Mouse (Mus musculus): Measurements from ENCODE around the gene Rxrg.
A peak's percentile ranks its signal among the peaks of the same experiment; 100 is the strongest.

Rxrg gene

DNA sequence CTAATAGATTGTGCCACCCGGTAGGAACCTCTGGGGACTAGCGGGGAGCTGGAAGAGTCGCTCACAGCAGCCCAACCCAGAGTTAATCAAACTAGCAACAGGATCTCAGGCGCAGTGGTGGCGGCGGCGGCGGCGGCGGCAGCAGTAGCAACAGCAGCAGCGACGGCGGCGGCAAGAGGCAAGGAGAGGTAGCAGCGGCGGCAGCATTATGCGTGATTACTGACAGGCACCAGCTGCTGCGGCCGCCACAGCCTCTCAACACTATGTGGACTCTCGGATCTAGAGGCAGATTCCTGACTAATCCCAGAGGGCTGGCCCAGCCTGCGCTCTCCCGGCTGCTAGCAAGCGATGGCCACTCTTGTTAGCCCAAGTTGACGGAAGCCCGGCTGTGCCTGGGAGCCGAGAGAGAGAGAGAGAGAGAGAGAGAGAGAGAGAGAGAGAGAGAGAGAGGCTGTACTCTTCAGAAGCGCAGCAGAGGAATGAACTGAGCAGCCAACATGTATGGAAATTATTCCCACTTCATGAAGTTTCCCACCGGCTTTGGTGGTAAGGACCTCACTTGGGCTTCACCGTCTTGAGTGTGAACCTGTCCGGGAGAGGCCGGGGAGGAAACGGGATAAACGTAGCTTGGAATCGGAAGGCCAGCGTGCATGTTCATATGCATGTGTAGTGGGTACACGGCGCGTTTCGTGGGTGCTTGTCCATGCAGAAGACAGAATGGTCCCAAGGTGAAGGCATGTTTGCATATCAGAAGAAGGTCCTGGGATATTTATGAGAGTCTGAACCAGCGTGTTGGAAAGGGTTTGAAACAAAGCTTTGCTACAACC, at the start of gene Rxrg:
Gene Rxrg (plus strand): TSS at position 130 of the 827 bp plus-strand sequence.
- DNase-seq = no peak

DNA sequence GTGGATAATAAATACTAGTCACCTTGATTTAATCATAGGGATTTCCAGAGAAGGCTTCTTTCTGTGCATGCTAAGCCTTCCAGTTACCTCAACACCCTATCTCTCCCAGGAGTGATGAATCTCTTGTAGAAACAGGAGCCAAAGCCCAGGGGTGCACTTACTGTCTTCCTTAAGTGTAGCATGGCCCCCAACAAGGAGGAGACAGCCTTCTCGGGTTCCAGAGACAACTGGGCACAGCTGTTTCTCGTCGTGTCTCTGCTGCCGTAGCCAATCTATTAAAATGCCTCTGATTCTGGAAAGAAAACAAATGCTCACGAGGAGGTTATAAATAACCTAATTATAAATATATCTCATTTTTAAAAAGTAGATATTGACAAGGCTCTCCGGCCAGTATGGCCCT, 48.9 kb upstream of the Rxrg start:
- DNase-seq = no peak

- DNase-seq = no peak
Measured at GRCm38 (mm10) chr1:167551601-167552000, 46.6 kb upstream of the Rxrg start.

- no peak for DNase-seq
Measured at GRCm38 (mm10) chr1:167553959-167554526, 44.1 kb upstream of the Rxrg start.

GRCm38 (mm10) chr1:167566571-167566970, 31.6 kb upstream of the Rxrg start:
- no peak for DNase-seq

- no peak for DNase-seq
Measured at GRCm38 (mm10) chr1:167579131-167579530, 19.1 kb upstream of the Rxrg start.

DNA sequence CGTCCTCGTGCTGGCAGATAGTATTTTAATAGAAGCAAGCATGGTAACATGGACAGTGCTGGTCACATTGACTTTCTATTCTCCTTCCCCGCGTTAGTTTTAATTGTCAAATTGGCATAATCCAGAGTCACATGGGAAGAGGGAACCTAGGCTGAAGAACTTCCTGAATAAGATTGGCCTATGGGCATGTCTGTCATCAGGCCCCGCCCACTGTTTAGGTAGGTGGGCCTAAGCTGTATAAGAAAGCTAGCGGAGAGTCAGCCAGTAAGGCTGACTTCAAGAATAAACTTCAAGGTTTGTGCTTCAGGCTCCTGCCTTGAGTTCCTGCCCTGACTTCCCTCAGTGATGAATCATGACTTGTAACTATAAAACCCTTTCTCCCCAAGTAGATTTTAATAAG, 15.0 kb upstream of the Rxrg start:
- no peak for DNase-seq

GRCm38 (mm10) chr1:167583888-167584287, 14.3 kb upstream of the Rxrg start:
- no peak for DNase-seq

DNA sequence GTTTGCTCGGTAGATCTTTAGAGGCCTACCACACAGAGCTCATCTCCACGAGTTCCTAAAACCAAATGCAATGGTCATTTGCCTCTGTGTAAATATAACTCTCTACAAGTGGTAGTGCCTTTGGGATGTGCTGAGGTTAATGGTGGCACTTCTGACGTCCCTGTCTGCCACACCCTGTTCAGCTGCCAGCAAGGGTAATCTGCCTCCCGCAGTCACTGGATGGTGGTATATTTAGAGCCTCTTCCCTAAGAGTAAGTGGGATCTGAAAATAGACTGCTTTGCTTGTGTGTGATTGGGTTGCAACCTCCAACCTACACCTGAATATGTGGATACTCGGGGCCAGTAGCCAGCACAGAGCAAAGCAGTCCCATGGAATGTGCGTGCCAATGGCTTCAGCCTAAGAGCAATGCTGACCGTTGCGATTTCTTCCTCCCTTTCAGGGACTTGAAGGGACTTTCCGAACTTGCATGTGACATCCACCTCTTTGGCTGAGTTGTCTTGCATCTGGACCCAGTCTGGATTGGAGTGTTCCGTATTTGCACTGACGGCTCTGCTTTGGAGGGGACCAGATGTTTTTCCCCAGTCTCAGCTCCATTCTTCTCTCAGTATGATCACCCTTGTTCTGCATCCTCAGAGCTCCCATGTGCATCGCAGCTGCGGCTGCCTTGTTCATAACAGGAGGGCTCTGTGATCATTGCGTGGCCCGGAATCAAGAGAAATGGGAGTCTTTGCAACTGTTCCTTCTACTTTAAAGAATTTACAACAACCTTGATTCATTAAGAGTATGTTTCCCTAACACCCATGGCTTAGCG, 9.2 kb upstream of the Rxrg start:
- DNase-seq = no peak

DNA sequence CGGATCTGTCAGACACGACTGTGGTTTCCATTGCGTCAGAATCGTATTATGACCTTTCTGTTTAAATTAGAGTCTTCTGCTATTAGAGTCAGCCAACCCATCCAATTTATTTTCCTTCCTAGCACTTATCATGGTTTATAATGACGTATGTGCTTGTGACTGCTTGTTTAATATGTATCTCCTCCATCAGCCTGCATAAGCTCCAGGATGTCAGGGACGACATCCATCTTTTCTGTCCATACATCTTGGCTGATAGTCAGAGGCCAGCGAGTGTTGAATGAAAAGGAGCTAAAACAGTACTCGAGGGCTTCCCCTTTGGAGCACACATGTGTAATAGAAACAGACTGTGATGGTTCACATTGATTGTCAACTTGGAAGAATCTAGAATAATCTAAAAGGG, 6.0 kb upstream of the Rxrg start:
- DNase-seq = no peak

GRCm38 (mm10) chr1:167599211-167599735, 1.1 kb downstream of the Rxrg start:
- DNase-seq = no peak

DNA sequence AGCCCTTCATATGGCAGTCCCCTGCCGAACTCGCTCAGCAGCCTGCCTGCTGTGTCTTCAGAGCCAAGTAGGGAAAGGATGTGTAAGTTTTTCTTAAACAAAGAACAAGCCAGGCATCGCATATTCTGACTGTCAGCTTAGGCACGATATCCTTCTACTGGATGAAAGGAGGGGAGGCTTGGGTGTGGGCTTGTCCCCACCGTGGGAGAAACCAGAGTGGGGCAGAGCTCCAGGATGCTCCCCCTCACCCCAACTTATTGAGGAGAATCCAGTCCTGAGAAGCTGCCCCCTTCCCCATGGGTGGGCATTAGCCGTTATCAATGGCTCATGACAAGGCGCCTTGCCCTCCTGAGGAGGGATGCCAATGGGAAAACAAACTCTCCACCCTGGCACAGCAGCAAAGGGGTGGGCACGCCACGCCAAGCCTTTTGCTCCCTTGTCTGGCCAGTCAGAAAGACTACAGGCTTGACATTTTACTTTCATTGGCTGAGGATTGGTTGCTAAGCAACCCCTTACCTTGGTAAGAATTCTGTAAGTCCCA, 10.1 kb downstream of the Rxrg start:
- no peak for DNase-seq

DNA sequence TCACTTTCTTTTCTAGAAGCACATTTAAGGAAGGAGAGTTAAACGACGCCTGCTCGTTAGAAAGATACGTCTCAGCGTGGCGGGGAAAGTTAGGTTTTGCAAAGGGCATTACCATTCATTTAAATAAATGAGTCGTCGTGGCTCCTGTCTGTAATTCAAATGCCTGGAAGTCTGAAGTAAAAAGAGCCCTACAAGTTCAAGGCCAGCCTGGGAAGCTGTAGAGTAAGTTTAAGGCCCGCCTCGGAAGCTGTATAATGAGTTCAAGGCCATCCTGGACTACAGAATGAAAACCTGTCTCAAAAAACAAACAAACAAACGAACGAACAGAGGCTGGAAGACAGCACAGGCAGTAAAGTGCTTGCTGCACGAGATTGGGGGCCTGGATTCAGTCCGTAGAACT, 18.9 kb downstream of the Rxrg start:
- no peak for DNase-seq

- DNase-seq = no peak
Measured at GRCm38 (mm10) chr1:167617995-167618489, 19.9 kb downstream of the Rxrg start.

DNA sequence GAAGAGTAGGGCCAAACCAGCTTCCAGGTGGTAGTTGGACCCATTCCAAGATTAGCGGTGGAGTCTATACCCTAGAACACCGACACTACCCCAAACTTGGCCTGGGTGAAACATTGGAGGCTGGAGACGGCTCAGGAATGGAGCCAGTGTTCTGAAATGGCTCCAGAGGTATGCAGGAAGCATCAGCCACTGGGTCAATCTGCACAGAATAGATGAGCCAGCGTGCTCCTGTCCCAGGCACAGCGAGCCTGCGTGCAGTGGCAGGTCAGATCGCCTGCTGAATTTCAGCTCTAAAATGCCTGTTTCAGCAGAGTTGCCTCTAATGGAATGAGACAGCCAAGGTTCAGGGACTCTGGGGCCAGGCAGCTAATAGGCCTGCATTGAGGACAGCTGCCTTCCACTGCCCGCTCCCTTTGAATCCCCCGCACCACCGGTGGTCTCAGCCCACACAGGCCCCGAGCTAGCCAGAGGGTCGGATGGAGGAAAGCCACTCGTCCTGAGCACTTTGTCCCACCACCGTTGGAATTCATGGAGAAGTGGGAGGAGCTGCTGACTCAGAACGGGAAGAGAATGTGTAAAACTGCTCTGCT, 22.1 kb downstream of the Rxrg start:
- DNase-seq = no peak

DNA sequence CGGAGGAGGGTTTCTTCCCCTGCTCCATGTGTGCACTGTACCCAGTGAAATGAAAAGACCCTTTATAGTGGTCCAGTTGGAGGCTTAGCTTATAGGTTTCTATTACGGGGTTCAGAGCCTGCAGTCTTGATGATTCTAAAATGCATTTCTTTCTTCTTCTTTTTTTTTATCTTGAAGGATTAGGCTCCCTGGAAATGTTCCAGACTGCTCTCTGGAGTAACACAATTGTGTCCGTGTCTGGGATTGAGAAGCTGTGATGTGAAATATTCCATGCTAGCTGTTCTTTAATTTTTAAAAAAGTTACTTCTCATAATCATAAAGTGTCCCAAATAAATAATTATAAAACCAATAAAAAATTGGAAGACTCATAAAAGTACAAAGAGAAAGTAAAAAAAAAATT, 26.9 kb downstream of the Rxrg start:
- no peak for DNase-seq

- no peak for DNase-seq
Measured at GRCm38 (mm10) chr1:167631765-167632164, 33.6 kb downstream of the Rxrg start.

GRCm38 (mm10) chr1:167635702-167636101, 37.5 kb downstream of the Rxrg start:
- DNase-seq = no peak

DNA sequence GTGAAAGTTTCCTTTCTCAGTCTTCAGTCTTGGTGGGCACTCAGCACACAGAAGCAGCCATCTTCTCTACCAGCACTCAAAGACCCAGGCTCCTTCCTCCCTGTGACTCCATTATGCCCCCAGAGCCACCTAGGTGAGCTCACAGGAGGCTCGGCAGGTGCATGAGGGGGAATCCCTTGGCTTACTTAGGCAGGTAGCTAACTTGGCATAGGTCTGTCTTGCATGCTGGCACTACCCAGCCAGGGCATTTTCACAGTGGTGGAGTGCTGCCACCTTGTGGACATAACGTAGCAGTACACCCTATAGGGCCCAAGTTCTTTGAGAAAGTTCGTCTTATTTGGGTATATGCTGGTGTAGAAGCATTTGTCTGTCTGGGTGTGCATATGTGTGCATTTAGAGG, 38.8 kb downstream of the Rxrg start:
- peak in 1 of 2 experiments; percentile 11 for DNase-seq

- no peak for DNase-seq
Measured at GRCm38 (mm10) chr1:167638053-167638452, 39.9 kb downstream of the Rxrg start.

DNA sequence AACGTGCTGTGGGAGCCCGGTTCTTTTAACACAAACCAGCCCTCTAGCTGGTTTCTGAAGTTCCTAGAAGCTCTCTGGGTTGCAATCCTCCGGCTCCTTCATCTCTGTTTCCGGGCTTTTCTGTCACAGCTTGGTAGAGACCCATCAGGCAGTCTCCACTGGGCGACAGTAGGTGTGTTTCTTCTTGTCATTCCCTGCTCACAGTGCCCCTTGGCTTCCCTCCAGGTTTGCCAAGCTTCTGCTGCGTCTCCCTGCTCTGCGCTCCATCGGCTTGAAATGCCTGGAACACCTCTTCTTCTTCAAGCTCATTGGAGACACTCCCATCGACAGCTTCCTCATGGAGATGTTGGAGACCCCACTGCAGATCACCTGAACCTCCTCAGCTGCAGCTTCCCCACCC, 40.7 kb downstream of the Rxrg start:
- DNase-seq = no peak

- peak in 1 of 2 experiments; percentile 11 for DNase-seq
Measured at GRCm38 (mm10) chr1:167644866-167645537, 46.8 kb downstream of the Rxrg start.
